Mouse (Mus musculus) heart, postnatal 0 days (tissue): ENCODE results near the gene Nsd1. TPM values are rescaled to one million over a fixed set of nuclear protein-coding genes. Genes with fewer than 3 reads are reported as not detected.
A peak's percentile ranks its signal among the peaks of the same experiment; 100 is the strongest.

Experiments
- ATAC-seq: fragments of 200-750 bp; cut with Nextera tagmentation; 2 replicates; pipeline ENCODE4 v1.8.0; 2017; ENCODE audit warnings: low read depth, moderate number of reproducible peaks, moderate library complexity; ENCODE audit not compliant: insufficient read depth
- DNase-seq: peaks from one replicate; pipeline ENCODE4 v3.0.0-alpha.2; 2016; ENCODE audit warnings: low spot score
- H3K27ac ChIP-seq: fragments of 300-500 bp; sonication (generic); 2 replicates; pipeline ENCODE4 v1.5.1; 2014; ENCODE audit warnings: low read depth, mild to moderate bottlenecking
- H3K27me3 ChIP-seq: fragments of 300-500 bp; sonication (generic); 2 replicates; pipeline ENCODE4 v1.6.1; 2014; ENCODE audit warnings: low read length, mixed read lengths; ENCODE audit not compliant: control insufficient read depth, insufficient read depth
- H3K36me3 ChIP-seq: fragments of 300-500 bp; sonication (generic); replicated peaks from 2 replicates; pipeline ENCODE4 v1.6.1; 2014; ENCODE audit warnings: low read length, mixed read lengths; ENCODE audit not compliant: control insufficient read depth, insufficient read depth
- H3K4me1 ChIP-seq: fragments of 300-500 bp; sonication (generic); 2 replicates; pipeline ENCODE4 v1.6.1; 2014; ENCODE audit warnings: antibody characterized with exemption; ENCODE audit not compliant: control insufficient read depth, insufficient read depth
- H3K4me2 ChIP-seq: fragments of 300-500 bp; sonication (generic); 2 replicates; pipeline ENCODE4 v1.6.1; 2014; ENCODE audit warnings: low read depth, mild to moderate bottlenecking, low read length, moderate library complexity
- H3K4me3 ChIP-seq: fragments of 300-500 bp; sonication (generic); 2 replicates; pipeline ENCODE4 v1.5.1; 2014; ENCODE audit warnings: low read depth, low read length
- H3K9ac ChIP-seq: fragments of 300-500 bp; sonication (generic); replicated peaks from 2 replicates; pipeline ENCODE4 v1.6.1; 2014; ENCODE audit warnings: low read depth, low read length, mixed read lengths
- H3K9me3 ChIP-seq: fragments of 300-500 bp; sonication (generic); replicated peaks from 2 replicates; pipeline ENCODE4 v1.6.1; 2016; ENCODE audit warnings: low read length; ENCODE audit not compliant: control insufficient read depth
- CTCF ChIP-seq: IDR thresholded peaks from 2 replicates; pipeline ENCODE4 v1.5.1; 2016; ENCODE audit warnings: antibody characterized with exemption, control low read depth, low read depth
- EP300 ChIP-seq: IDR thresholded peaks from 2 replicates; pipeline ENCODE4 v1.6.1; 2016; ENCODE audit warnings: antibody characterized with exemption, low read depth
- WGBS: fragments of 180-500 bp; shearing (Covaris S2); extraction: QIAGEN DNeasy Blood & Tissue Kit; methylation state at CpG from one replicate; pipeline ENCODE4 v1.1.7; 2014; 5-methylcytosine and 5-hydroxymethylcytosine counted together
- polyA plus RNA-seq: library from polyadenylated mRNA; unstranded; fragments of >200 nt; fragmentation: Nextera tagmentation; extraction: Ambion mirVana; gene quantifications from 2 replicates; pipeline ENCODE4 v1.2.1, GENCODE M21; 2015
- total RNA-seq: library from RNA; depleted of rRNA; stranded (reverse); fragments of >200 nt; gene quantifications from 2 replicates; pipeline ENCODE4 v1.2.3, GENCODE M21; 2014; ENCODE audit warnings: low replicate concordance

Nsd1 gene
- total and polyA plus RNA-seq, 2 experiments from 2014 or later = 45.4 to 75.1 TPM

DNA sequence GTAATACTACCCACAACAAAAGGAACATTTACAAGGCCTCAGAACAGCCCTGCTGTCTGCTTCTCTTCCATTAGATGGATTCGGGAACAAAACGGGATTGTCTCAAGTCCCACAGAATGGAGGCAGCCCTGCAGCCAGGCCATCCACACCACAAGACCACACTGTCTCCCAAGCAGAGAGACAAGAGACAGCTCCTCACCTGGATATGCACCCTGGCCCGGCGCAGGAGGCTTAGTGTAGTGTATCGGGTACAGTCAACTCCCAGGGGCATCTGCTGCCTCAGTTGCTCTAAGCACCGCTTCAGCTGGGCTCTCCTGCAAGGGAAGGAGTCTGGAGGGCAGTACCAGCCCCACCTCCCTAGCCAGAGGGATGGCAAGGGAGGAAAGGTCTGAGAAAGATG, 118.6 kb downstream of the Nsd1 start:
- H3K4me3 ChIP-seq = peak overlapping the region; percentile 73; the same call in 1 of the 2 replicates
- no peaks in the 10 kb centered on the region for H3K9me3 ChIP-seq
- peak overlapping the region; percentile 90 for H3K4me2 ChIP-seq
- ATAC-seq (no peak), DNase-seq (no peak)
- TF ChIP-seq CTCF (no peak), EP300 (no peak)
- WGBS = 83% methylated on average over 6 of the region's 6 CpGs
- no peak overlapping the region for H3K9ac ChIP-seq
- peaks cover 29% of the 10 kb centered on the region for H3K36me3 ChIP-seq
- no peaks in the 10 kb centered on the region for H3K27me3 ChIP-seq
- H3K27ac ChIP-seq = no peak overlapping the region
- peaks cover 23% of the 10 kb centered on the region for H3K4me1 ChIP-seq

GRCm38 (mm10) chr13:55328641-55329040, 119.1 kb downstream of the Nsd1 start:
- H3K4me2 ChIP-seq = peak overlapping the region; percentile 90
- no peak for DNase-seq
- no peak for ATAC-seq
- no peak overlapping the region for H3K27ac ChIP-seq
- TF ChIP-seq CTCF = no peak
- no peak for TF ChIP-seq EP300
- peak overlapping the region; percentile 59; the same call in 1 of the 2 replicates for H3K9ac ChIP-seq
- H3K27me3 ChIP-seq = no peaks in the 10 kb centered on the region
- WGBS = 82% methylated on average over 4 of the region's 4 CpGs
- no peaks in the 10 kb centered on the region for H3K9me3 ChIP-seq
- peak overlapping the region; percentile 73 for H3K4me3 ChIP-seq
- H3K36me3 ChIP-seq = peaks cover 24% of the 10 kb centered on the region
- H3K4me1 ChIP-seq = peaks cover 20% of the 10 kb centered on the region

- H3K27ac ChIP-seq = peak overlapping the region; percentile 85
- WGBS = under 1% methylated on average over 29 of the region's 29 CpGs
These were observed 119.6 kb downstream of the Nsd1 start for GRCm38 (mm10) chr13:55329109-55329682.

GRCm38 (mm10) chr13:55329683-55330566, 120.3 kb downstream of the Nsd1 start, which contains the start of gene Mxd3:
Gene Mxd3 (minus strand): TSS chr13:55329823.
- H3K4me3 ChIP-seq = peak within 1 kb of the TSS; percentile 73
- peak within 1 kb of the TSS; percentile 85 for H3K27ac ChIP-seq
- peak within 1 kb of the TSS; percentile 59 for H3K9ac ChIP-seq
- H3K36me3 ChIP-seq = peaks cover 13% of the 10 kb centered on the region
- no peaks in the 10 kb centered on the region for H3K9me3 ChIP-seq
- ATAC-seq (peak; percentile 83), DNase-seq (peak; percentile 77)
- H3K4me2 ChIP-seq = peak within 1 kb of the TSS; percentile 90
- under 1% methylated on average over 81 of the region's 82 CpGs for WGBS
- H3K4me1 ChIP-seq = peaks cover 20% of the 10 kb centered on the region
- H3K27me3 ChIP-seq = no peaks in the 10 kb centered on the region
- no peak for TF ChIP-seq CTCF
- no peak; the same call in 1 of the 2 replicates for TF ChIP-seq EP300

More at GRCm38 (mm10) chr13:55329109-55329682, 119.6 kb downstream of the Nsd1 start:
- Histone ChIP-seq H3K9ac (peak overlapping the region; percentile 59), H3K27me3 (no peaks in the 10 kb centered on the region), H3K4me1 (peaks cover 20% of the 10 kb centered on the region), H3K4me2 (peak overlapping the region; percentile 90), H3K4me3 (peak overlapping the region; percentile 73), H3K9me3 (no peaks in the 10 kb centered on the region), H3K36me3 (peaks cover 19% of the 10 kb centered on the region)
- DNase-seq (no peak), ATAC-seq (peak; percentile 13; the same call in 1 of the 2 replicates)
- TF ChIP-seq EP300 (no peak), CTCF (no peak)

DNA sequence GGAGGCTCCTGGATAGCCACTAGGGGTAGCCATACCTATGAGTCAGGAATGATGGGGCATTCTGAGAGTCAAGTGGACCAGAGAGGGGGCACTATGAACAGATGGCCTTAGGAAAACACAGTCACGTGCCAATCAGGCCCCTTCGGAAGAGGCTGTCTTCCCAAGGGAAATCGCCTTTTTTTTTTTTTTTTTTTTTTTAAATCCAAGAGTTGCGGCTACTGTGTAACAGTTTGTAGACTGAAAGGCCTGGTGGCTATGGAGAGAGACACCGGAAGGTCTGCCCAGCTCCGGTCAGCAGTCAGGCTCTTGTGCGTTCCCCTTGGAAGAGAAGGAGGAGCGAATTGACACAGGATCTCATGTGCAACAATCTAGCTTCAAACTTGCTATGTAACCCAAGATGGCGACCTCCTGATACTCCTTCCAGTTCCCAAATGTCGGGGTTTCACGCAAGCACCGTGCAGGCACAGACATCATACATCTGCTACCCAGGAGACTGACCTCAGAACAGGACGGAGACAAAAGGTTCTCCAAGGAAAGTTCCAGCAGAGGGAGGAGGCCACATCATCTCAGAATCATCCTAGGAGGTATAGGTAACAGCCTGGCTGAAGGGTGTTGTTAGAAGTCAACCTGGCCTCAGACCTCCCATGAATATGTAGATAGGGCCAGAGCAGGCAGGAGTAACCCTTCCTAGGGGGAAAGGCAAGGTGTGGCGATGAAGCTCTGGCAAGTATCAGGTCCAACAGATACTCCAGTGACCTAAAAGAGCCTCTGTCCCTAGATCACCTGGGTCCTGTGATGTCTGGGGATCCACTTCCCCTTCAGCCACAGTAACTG, 121.2 kb downstream of the Nsd1 start:
- peak overlapping the region; percentile 59 for H3K9ac ChIP-seq
- ATAC-seq = no peak
- 47% methylated on average over 14 of the region's 14 CpGs for whole genome bisulfite sequencing

More for the DNA sequence above, 121.2 kb downstream of the Nsd1 start:
- Histone ChIP-seq H3K4me1 (peaks cover 20% of the 10 kb centered on the region), H3K4me3 (peak overlapping the region; percentile 73), H3K36me3 (peaks cover 5% of the 10 kb centered on the region), H3K27ac (peak overlapping the region; percentile 85), H3K4me2 (peak overlapping the region; percentile 90), H3K27me3 (no peaks in the 10 kb centered on the region), H3K9me3 (no peaks in the 10 kb centered on the region)
- no peak for DNase-seq
- TF ChIP-seq CTCF (peak; percentile 38), EP300 (no peak)
